Mouse (Mus musculus) cerebellum, adult 2 months (tissue): ENCODE data around the gene Notum.

Experiments
- CTCF ChIP-seq: fragments of 200-500 bp; IDR thresholded peaks from 2 replicates; pipeline ENCODE4 v1.5.1; 2011; ENCODE audit warnings: low read depth, mild to moderate bottlenecking, control low read depth, low read length, moderate library complexity, borderline replicate concordance; ENCODE audit not compliant: insufficient read depth
- POLR2A ChIP-seq: fragments of 200-500 bp; IDR thresholded peaks from 2 replicates; pipeline ENCODE4 v1.6.1; 2011; ENCODE audit warnings: low read length, control low read depth, borderline replicate concordance; ENCODE audit not compliant: insufficient read depth

- TF ChIP-seq POLR2A: no peak
- TF ChIP-seq CTCF: no peak
Measured at GRCm38 (mm10) chr11:120610477-120611046, 50.4 kb downstream of the Notum start.
